ENCODE assay signal across 8 mouse cellular contexts in genomic region chr12:78749378-78749801, GRCm38 (mm10). TPM values are rescaled to one million over a fixed set of nuclear protein-coding genes. Genes with fewer than 3 reads are reported as not detected.
DNase-seq lines count a peak whose midpoint lies in the region; ATAC-seq and TF ChIP-seq lines count a peak whose summit lies in the region.

No protein-coding gene starts in this region.

- H3K9ac ChIP-seq in embryonic facial prominence, embryonic 11.5 days (replicated peaks; ENCODE audit: low read length): peak overlapping the region; percentile 88
- peak overlapping the region; percentile 89 for H3K9ac ChIP-seq in limb, embryonic 11.5 days (ENCODE audit: low read length)
- H3K9ac ChIP-seq in midbrain, embryonic 12.5 days (replicated peaks): peak overlapping the region; percentile 81

- H3K27me3 ChIP-seq in embryonic facial prominence, embryonic 11.5 days (ENCODE audit: control insufficient read depth, insufficient read depth, low read length): no peaks in the 10 kb centered on the region
- H3K27me3 ChIP-seq in kidney, adult 2 months (replicated peaks; ENCODE audit: control insufficient read depth, insufficient read depth, low read length): no peaks in the 10 kb centered on the region
- no peaks in the 10 kb centered on the region for H3K27me3 ChIP-seq in limb, embryonic 11.5 days (ENCODE audit: control insufficient read depth, insufficient read depth, low read length)
- H3K27me3 ChIP-seq in midbrain, embryonic 12.5 days: peaks cover 3% of the 10 kb centered on the region; the same call in 1 of the 2 replicates

- H3K4me1 ChIP-seq in embryonic facial prominence, embryonic 11.5 days (ENCODE audit: control insufficient read depth, insufficient read depth, low read length): no peaks in the 10 kb centered on the region
- H3K4me1 ChIP-seq in kidney, adult 2 months (ENCODE audit: control insufficient read depth, insufficient read depth, low read length): peaks cover 6% of the 10 kb centered on the region; the same call in 1 of the 2 replicates
- H3K4me1 ChIP-seq in limb, embryonic 11.5 days (ENCODE audit: control insufficient read depth, insufficient read depth, low read length): no peaks in the 10 kb centered on the region
- H3K4me1 ChIP-seq in midbrain, embryonic 12.5 days: peaks cover 10% of the 10 kb centered on the region

- no peak for TF ChIP-seq POLR2A in kidney, adult 2 months (IDR thresholded peaks at IDR 0.05; ENCODE audit: low read depth, low read length)

- no peaks in the 10 kb centered on the region for H3K9me3 ChIP-seq in embryonic facial prominence, embryonic 11.5 days (replicated peaks; ENCODE audit: control insufficient read depth, low read length)
- no peaks in the 10 kb centered on the region for H3K9me3 ChIP-seq in limb, embryonic 11.5 days (ENCODE audit: control insufficient read depth, low read length)
- H3K9me3 ChIP-seq in midbrain, embryonic 12.5 days: no peaks in the 10 kb centered on the region

- peak; percentile 20 to 32 for DNase-seq in CD8-positive naive resting alpha-beta T cell, adult 2 months (ENCODE audit: low read depth in 2 of 2, low spot score in 2 of 2)
- DNase-seq in adrenal gland, postnatal 36 days: peak; percentile 78
- DNase-seq in embryonic facial prominence, embryonic 11.5 days (ENCODE audit: low spot score): peak; percentile 63
- peak; percentile 97 for DNase-seq in heart, adult 11 months
- peak; percentile 83 for DNase-seq in kidney, adult 2 months
- peak; percentile 75 for DNase-seq in limb, embryonic 11.5 days (ENCODE audit: low spot score)
- peak; percentile 10 to 19 for DNase-seq in spleen, postnatal 36 days (ENCODE audit: low spot score in 2 of 2)

- peak overlapping the region; percentile 86 for H3K4me3 ChIP-seq in embryonic facial prominence, embryonic 11.5 days (ENCODE audit: low read depth, low read length)
- H3K4me3 ChIP-seq in kidney, adult 2 months (ENCODE audit: insufficient read depth, low read depth, low read length): peak overlapping the region; percentile 97
- peak overlapping the region; percentile 92 for H3K4me3 ChIP-seq in limb, embryonic 11.5 days (ENCODE audit: low read depth, low read length)
- peak overlapping the region; percentile 81 for H3K4me3 ChIP-seq in midbrain, embryonic 12.5 days

- under 1% methylated on average over 25 of the region's 25 CpGs for WGBS in embryonic facial prominence, embryonic 11.5 days
- WGBS in kidney, adult 2 months: under 1% methylated on average over 25 of the region's 25 CpGs
- WGBS in limb, embryonic 11.5 days: under 1% methylated on average over 25 of the region's 25 CpGs
- 0% methylated on average over 24 of the region's 25 CpGs for WGBS in midbrain, embryonic 12.5 days

- peak overlapping the region; percentile 94 for H3K27ac ChIP-seq in embryonic facial prominence, embryonic 11.5 days (replicated peaks; ENCODE audit: low read depth, low read length)
- peak overlapping the region; percentile 92 for H3K27ac ChIP-seq in kidney, adult 2 months (ENCODE audit: insufficient read depth, low read depth, low read length)
- peak overlapping the region; percentile 95 for H3K27ac ChIP-seq in limb, embryonic 11.5 days (replicated peaks; ENCODE audit: low read depth, low read length)
- peak overlapping the region; percentile 89 for H3K27ac ChIP-seq in midbrain, embryonic 12.5 days (replicated peaks)

- no peak for TF ChIP-seq CTCF in kidney, adult 2 months (conservative IDR thresholded peaks at IDR 0.05; ENCODE audit: insufficient read depth, insufficient read length, low read depth, low read length)

- peak overlapping the region; percentile 59 for H3K4me2 ChIP-seq in embryonic facial prominence, embryonic 11.5 days (ENCODE audit: low read depth, low read length)
- peak overlapping the region; percentile 47 for H3K4me2 ChIP-seq in limb, embryonic 11.5 days (ENCODE audit: low read depth, severe bottlenecking)
- peak overlapping the region; percentile 80 for H3K4me2 ChIP-seq in midbrain, embryonic 12.5 days (replicated peaks)

- H3K36me3 ChIP-seq in embryonic facial prominence, embryonic 11.5 days (replicated peaks; ENCODE audit: control insufficient read depth, insufficient read depth, low read depth, low read length): no peaks in the 10 kb centered on the region
- H3K36me3 ChIP-seq in kidney, adult 2 months (ENCODE audit: control insufficient read depth, insufficient read depth, low read length): no peaks in the 10 kb centered on the region
- H3K36me3 ChIP-seq in limb, embryonic 11.5 days (ENCODE audit: control insufficient read depth, insufficient read depth, low read length): no peaks in the 10 kb centered on the region
- no peaks in the 10 kb centered on the region for H3K36me3 ChIP-seq in midbrain, embryonic 12.5 days

- peak; percentile 44; the same call in 1 of the 2 replicates for ATAC-seq in embryonic facial prominence, embryonic 11.5 days (replicated peaks; ENCODE audit: insufficient number of reproducible peaks, low FRiP score, low TSS enrichment, low read depth)
- no peak; the same call in 1 of the 2 replicates for ATAC-seq in limb, embryonic 11.5 days (ENCODE audit: insufficient number of reproducible peaks, low FRiP score, low TSS enrichment, low read depth)
- peak; percentile 14; the same call in 1 of the 2 replicates for ATAC-seq in midbrain, embryonic 12.5 days (ENCODE audit: low FRiP score, low read depth)

RNA-seq across cellular contexts. Expression of gene Mpp5, which starts 0.7 kb away (rescaled TPM):
- 10 to 100 TPM; 30.3 to 32.2 TPM for total RNA-seq in adrenal gland, postnatal 36 days (2021)
- polyA plus RNA-seq in embryonic facial prominence, embryonic 11.5 days (2014; fragmentation: Nextera tagmentation; extraction: Ambion mirVana): 22.2 and 23.7 TPM in 2 replicates
- polyA plus RNA-seq in kidney, adult 2 months (2012; rRNA removed): 4.5 and 6.4 TPM in 2 replicates
- polyA plus RNA-seq in limb, embryonic 11.5 days (2014; fragmentation: Nextera tagmentation; extraction: Ambion mirVana): 23.4 and 24.1 TPM in 2 replicates
- 24.0 and 24.2 TPM in 2 replicates for polyA plus RNA-seq in midbrain, embryonic 12.5 days (2016; fragmentation: Nextera tagmentation; extraction: Ambion mirVana)

RNA-seq across cellular contexts. Expression of gene Fam71d, which starts 58.1 kb away (rescaled TPM):
- under 1 TPM in 1 of 2 experiments, not detected in 1; 0.17 TPM for total RNA-seq in adrenal gland, postnatal 36 days (2021)
- polyA plus RNA-seq in embryonic facial prominence, embryonic 11.5 days (2014; fragmentation: Nextera tagmentation; extraction: Ambion mirVana): not detected in 2 replicates
- 0.37 and 0.45 TPM in 2 replicates for polyA plus RNA-seq in kidney, adult 2 months (2012; rRNA removed)
- polyA plus RNA-seq in limb, embryonic 11.5 days (2014; fragmentation: Nextera tagmentation; extraction: Ambion mirVana): not detected in 2 replicates
- polyA plus RNA-seq in midbrain, embryonic 12.5 days (2016; fragmentation: Nextera tagmentation; extraction: Ambion mirVana): not detected in 2 replicates

Comparison
In these comparisons a context has a peak if more than half of its experiments do, and no peak if none do; other contexts are left out.
1. DNase-seq: peak in every context shown above with its lines; median percentile 97 in heart, adult 11 months; 83 in kidney, adult 2 months; 78 in adrenal gland, postnatal 36 days; 75 in limb, embryonic 11.5 days; 63 in embryonic facial prominence, embryonic 11.5 days; 26 in CD8-positive naive resting alpha-beta T cell, adult 2 months; 14 in spleen, postnatal 36 days.